Mouse (Mus musculus): ENCODE data around the gene Hnf1a. TPM values are rescaled to one million over a fixed set of nuclear protein-coding genes. Genes with fewer than 3 reads are reported as not detected.

The Hnf1a gene
- polyA plus RNA-seq, 1 experiment from 2014 or later = 0.06 TPM

DNA sequence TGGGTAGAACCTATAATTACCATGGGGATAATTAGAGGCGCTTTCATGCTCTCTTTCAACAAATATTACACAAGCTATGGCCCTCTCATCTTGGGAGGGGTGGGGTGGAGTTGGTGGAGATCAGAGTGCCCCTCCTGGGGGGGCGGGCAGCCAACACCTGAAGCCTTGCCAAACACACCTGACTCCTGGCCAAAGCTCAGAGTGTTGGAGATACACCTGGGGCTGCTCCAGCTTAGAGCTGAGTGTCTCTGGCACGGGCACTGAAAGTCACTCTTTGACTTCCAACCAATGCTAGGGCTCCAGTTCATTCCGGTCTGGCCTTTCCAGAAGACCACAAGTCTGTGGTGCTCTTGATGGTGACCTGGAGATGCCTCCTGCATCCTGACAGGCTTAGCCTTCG, 36.9 kb upstream of the Hnf1a start:
- H3K4me2 ChIP-seq = no peak overlapping the region
- no peak overlapping the region for H3K4me3 ChIP-seq
- H3K4me1 ChIP-seq = peaks cover 13% of the 10 kb centered on the region
- 84% methylated on average over 5 of the region's 5 CpGs for WGBS
- ATAC-seq = no peak
- H3K36me3 ChIP-seq (ENCODE audit: poor library complexity, severe bottlenecking) = no peaks in the 10 kb centered on the region
- no peak overlapping the region for H3K27ac ChIP-seq
- no peaks in the 10 kb centered on the region for H3K9me3 ChIP-seq (replicated peaks)
- no peak overlapping the region for H3K9ac ChIP-seq
- H3K27me3 ChIP-seq = no peaks in the 10 kb centered on the region

DNA sequence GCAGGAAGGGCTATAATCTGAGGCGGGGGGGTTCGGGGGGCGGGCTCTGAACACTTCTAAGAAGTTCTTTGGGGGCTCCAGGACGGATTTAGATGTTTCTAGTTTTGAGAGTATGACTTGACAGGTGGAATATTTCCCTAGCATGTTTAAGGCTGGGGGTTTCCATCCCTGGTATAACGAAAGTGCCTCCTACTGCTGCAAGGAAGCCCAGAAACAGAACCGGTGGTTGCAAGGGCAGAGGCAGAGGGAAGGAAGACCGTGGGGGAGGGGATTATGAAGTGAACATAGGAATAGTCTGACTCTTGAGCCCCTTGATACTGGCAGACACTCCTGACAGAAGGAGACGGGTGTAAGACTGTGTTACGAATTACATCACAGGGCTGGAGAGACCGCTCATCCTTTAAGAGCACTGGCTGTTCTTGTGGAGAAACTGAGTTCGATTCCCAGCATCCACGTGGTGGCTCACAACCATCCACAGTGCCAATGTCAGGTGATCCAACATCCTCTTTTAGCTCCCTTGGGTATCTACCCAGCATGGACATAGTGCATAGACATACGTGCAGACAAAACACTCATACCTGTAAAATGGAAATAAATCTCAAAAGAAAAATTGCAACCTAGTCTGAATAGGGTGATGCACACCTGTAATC, 32.5 kb upstream of the Hnf1a start:
- no peaks in the 10 kb centered on the region for H3K27me3 ChIP-seq
- H3K9ac ChIP-seq = no peak overlapping the region
- H3K4me2 ChIP-seq = no peak overlapping the region
- H3K27ac ChIP-seq = no peak overlapping the region
- ATAC-seq = no peak
- H3K36me3 ChIP-seq (ENCODE audit: poor library complexity, severe bottlenecking) = no peaks in the 10 kb centered on the region
- no peaks in the 10 kb centered on the region for H3K4me1 ChIP-seq
- H3K9me3 ChIP-seq (replicated peaks) = no peaks in the 10 kb centered on the region
- H3K4me3 ChIP-seq = no peak overlapping the region
- WGBS = 78% methylated on average over 13 of the region's 13 CpGs

DNA sequence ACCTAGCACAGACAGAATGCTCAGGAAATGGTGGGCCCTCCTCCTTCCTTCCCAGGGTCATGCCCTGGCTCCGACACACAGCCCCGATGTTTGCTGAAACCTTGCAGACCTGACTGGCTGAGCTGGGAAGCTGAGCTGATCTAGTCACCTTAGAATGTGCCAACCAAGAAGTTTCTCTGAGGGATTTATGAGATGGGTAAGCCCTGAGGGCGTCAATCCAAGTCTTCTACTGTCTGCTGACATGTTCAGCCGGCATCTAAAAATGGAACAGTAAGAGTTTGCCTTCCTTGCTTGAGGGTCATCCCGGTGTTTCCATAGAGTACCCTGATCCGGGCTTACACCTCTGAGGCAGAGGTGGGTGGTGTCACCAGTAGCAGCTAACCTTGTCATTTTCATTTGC, 31.9 kb upstream of the Hnf1a start:
- WGBS = 85% methylated on average over 6 of the region's 6 CpGs
- no peak overlapping the region for H3K9ac ChIP-seq

DNA sequence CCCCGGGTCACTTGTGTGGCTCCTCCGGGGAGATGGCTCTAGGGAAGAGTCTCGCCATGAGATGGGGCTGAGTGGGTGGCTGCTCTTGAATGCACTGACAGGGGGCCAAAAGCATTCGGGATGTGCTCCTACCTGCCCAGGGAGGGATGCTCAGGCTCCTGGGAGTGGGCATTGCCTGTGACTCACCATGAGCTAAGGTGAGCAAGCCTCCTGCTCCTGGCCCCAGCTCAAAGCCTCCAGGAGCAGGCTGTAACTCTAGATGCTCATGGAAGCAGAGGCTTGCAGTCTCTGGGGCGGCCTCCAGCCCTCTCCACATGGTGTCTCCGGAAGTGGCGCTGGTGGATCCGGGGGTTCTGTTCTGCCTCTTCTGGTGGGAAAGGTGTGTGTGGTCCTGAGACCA, 30.6 kb upstream of the Hnf1a start:
- Histone ChIP-seq H3K9me3 (replicated peaks) (no peaks in the 10 kb centered on the region), H3K4me2 (no peak overlapping the region), H3K9ac (no peak overlapping the region), H3K4me1 (no peaks in the 10 kb centered on the region), H3K27me3 (no peaks in the 10 kb centered on the region), H3K36me3 (ENCODE audit: poor library complexity, severe bottlenecking) (no peaks in the 10 kb centered on the region), H3K27ac (no peak overlapping the region), H3K4me3 (no peak overlapping the region)
- 79% methylated on average over 8 of the region's 8 CpGs for WGBS
- ATAC-seq = no peak

More for the DNA sequence above, 31.9 kb upstream of the Hnf1a start:
- Histone ChIP-seq H3K27me3 (no peaks in the 10 kb centered on the region), H3K27ac (no peak overlapping the region), H3K4me1 (no peaks in the 10 kb centered on the region), H3K9me3 (replicated peaks) (no peaks in the 10 kb centered on the region), H3K36me3 (ENCODE audit: poor library complexity, severe bottlenecking) (no peaks in the 10 kb centered on the region), H3K4me2 (no peak overlapping the region), H3K4me3 (no peak overlapping the region)
- ATAC-seq = no peak

DNA sequence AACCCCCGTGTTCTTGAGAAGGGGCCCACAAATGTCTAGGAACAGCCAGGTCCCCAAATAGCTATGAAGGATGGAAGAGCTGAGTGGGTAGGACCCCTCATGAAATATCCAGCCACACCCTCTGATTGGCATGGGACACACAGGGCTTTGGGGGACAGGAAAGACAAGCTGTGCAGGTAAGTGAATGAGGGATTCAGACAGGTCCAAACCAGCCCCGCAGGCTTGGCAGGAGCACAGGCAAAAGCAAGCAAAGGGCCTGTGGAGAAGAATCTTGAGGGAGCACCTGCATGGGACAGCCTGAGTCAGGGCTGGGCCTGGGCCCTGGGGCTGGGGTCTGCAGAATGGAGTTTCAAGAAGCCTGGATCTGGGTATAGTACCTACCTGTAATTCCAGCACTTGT, 29.6 kb upstream of the Hnf1a start:
- Histone ChIP-seq H3K4me1 (no peaks in the 10 kb centered on the region), H3K27me3 (no peaks in the 10 kb centered on the region), H3K27ac (no peak overlapping the region), H3K36me3 (ENCODE audit: poor library complexity, severe bottlenecking) (no peaks in the 10 kb centered on the region), H3K9ac (no peak overlapping the region), H3K9me3 (replicated peaks) (no peaks in the 10 kb centered on the region), H3K4me2 (no peak overlapping the region), H3K4me3 (no peak overlapping the region)
- 84% methylated on average over 2 of the region's 2 CpGs for WGBS
- ATAC-seq = no peak

DNA sequence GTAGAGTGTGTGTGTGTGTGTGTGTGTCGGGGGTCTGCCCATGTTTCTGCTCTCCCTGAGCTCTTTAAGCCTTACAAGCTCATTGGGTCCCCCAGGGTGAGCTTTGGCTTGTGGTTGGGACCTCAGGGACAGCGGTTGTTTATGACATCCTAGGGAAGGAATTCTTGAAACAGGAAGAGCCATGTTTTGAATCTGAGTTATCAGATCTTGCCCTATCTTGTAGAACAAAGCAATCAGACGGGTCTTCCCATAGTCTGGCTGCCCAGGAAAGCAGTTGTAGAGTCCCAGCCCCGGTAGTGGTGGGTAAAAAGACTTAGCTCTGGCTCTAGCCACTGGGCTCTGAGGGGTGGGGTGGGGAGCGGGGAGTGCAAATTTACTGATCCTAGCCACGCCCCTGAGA, 26.4 kb upstream of the Hnf1a start:
- Histone ChIP-seq H3K9ac (no peak overlapping the region), H3K9me3 (replicated peaks) (no peaks in the 10 kb centered on the region), H3K4me3 (no peak overlapping the region), H3K27me3 (no peaks in the 10 kb centered on the region), H3K4me1 (no peaks in the 10 kb centered on the region), H3K36me3 (ENCODE audit: poor library complexity, severe bottlenecking) (no peaks in the 10 kb centered on the region), H3K4me2 (no peak overlapping the region), H3K27ac (no peak overlapping the region)
- WGBS = 71% methylated on average over 6 of the region's 6 CpGs
- no peak for ATAC-seq

DNA sequence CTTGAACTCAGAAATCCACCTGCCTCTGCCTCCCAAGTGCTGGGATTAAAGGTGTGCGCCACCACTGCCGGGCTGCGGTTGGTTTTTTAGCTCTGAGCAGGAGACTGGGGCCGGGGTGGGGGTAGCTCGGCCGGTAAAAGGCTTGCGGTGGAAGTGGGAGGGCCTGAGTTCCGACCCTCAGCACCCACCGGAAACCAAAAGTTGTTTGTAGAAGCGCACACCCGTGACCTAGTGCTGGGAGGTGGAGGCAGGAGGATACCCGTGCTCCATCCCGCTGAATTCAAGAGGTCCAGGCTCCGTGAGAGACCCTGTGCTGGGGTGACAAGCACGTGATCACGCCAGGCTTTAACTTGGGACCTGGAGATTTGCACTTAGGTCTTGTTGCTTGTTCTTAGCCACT, 25.6 kb upstream of the Hnf1a start:
- H3K36me3 ChIP-seq (ENCODE audit: poor library complexity, severe bottlenecking) = no peaks in the 10 kb centered on the region
- ATAC-seq = no peak
- no peak overlapping the region for H3K27ac ChIP-seq
- no peak overlapping the region for H3K4me2 ChIP-seq
- no peak overlapping the region for H3K4me3 ChIP-seq
- H3K4me1 ChIP-seq = no peaks in the 10 kb centered on the region
- WGBS = 85% methylated on average over 16 of the region's 16 CpGs
- H3K27me3 ChIP-seq = no peaks in the 10 kb centered on the region
- no peak overlapping the region for H3K9ac ChIP-seq
- H3K9me3 ChIP-seq (replicated peaks) = no peaks in the 10 kb centered on the region

DNA sequence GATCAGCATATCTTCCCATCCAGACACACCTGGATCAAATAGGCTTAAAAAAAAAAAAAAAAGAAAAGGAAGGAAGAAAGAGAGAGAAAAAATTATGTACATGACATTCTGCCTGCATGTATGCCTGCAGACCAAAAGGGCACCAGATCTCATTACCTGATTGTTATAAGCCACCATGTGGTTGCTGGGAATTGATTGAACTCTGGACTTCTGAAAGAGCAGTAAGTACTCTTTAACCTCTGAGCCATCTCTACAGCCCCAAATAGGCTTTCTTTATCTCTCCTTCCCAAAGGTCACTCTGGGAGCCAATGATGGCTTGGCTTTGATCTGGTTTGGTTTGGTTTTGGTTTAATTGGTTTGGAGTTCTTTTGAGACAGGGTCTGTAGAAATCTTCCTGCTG, 14.2 kb upstream of the Hnf1a start:
- no peak for ATAC-seq
- Histone ChIP-seq H3K27me3 (no peaks in the 10 kb centered on the region; the same call in 1 of the 2 replicates), H3K4me3 (no peak overlapping the region), H3K36me3 (ENCODE audit: poor library complexity, severe bottlenecking) (no peaks in the 10 kb centered on the region), H3K4me2 (no peak overlapping the region), H3K9me3 (replicated peaks) (no peaks in the 10 kb centered on the region), H3K9ac (no peak overlapping the region), H3K27ac (no peak overlapping the region), H3K4me1 (peaks cover 2% of the 10 kb centered on the region)

DNA sequence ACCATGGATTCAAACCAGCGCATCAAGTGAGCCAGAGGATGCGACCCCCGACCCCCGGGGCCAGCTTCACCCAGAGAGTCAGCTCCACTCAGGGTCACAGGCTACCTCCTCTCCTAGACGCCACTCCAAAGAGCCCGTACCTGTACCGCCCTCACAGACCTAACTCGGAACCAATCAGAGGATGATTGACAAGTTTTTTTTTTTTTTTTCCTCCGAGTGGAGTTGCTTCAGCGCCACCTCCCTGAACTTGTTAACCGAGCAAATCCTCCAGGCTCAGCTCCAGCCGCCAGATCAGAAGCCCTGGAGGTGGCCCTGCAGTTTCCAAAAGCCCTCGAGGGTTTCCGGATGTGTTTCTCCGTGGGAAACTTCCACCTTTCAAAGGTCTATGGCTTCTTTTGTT, 11.1 kb upstream of the Hnf1a start:
- WGBS = 56% methylated on average over 15 of the region's 15 CpGs
- H3K9ac ChIP-seq = no peak overlapping the region
- no peaks in the 10 kb centered on the region for H3K36me3 ChIP-seq (ENCODE audit: poor library complexity, severe bottlenecking)
- H3K4me1 ChIP-seq = peaks cover 15% of the 10 kb centered on the region
- no peak for ATAC-seq
- H3K27me3 ChIP-seq = no peaks in the 10 kb centered on the region; the same call in 1 of the 2 replicates
- H3K4me3 ChIP-seq = no peak overlapping the region
- no peak overlapping the region for H3K4me2 ChIP-seq
- no peak overlapping the region for H3K27ac ChIP-seq
- no peaks in the 10 kb centered on the region for H3K9me3 ChIP-seq (replicated peaks)

DNA sequence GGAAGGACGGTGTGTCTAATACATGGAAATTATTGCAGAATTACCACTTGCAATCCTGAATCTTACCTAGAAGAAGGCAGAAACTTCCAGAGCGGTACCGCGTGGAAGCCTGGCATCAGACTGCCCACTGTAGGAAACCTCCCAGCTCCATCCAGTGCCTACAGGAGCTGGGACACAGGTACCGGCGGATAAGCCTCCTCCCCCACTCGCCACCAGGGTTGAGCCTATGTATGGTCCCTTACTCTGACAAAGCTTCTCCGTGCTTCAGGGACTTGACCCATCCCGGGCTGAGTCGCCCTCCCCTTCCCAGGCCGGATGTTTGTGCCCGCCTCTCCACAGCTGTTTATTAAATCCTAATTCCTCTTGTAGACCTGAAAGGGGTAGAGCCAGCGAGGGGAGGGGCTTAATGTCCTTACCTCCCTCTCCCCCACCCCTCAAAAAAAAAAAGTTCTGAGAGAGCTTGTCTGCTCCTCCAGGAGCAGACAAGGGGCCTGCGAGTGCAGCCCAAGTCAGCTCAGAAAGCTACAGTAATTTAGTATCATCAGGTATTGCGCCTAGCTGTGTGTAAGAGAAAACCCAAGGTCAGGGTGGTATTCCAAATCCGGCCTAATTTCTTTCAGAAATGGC, 9.3 kb upstream of the Hnf1a start:
- WGBS = 21% methylated on average over 16 of the region's 16 CpGs
- peaks cover 15% of the 10 kb centered on the region for H3K4me1 ChIP-seq
- H3K27me3 ChIP-seq = no peaks in the 10 kb centered on the region; the same call in 1 of the 2 replicates
- ATAC-seq = no peak
- no peaks in the 10 kb centered on the region for H3K9me3 ChIP-seq (replicated peaks)
- H3K4me3 ChIP-seq = peak overlapping the region; percentile 40
- no peaks in the 10 kb centered on the region for H3K36me3 ChIP-seq (ENCODE audit: poor library complexity, severe bottlenecking)
- peak overlapping the region; percentile 78 for H3K4me2 ChIP-seq
- H3K9ac ChIP-seq = peak overlapping the region; percentile 34; the same call in 1 of the 2 replicates
- no peak overlapping the region for H3K27ac ChIP-seq

DNA sequence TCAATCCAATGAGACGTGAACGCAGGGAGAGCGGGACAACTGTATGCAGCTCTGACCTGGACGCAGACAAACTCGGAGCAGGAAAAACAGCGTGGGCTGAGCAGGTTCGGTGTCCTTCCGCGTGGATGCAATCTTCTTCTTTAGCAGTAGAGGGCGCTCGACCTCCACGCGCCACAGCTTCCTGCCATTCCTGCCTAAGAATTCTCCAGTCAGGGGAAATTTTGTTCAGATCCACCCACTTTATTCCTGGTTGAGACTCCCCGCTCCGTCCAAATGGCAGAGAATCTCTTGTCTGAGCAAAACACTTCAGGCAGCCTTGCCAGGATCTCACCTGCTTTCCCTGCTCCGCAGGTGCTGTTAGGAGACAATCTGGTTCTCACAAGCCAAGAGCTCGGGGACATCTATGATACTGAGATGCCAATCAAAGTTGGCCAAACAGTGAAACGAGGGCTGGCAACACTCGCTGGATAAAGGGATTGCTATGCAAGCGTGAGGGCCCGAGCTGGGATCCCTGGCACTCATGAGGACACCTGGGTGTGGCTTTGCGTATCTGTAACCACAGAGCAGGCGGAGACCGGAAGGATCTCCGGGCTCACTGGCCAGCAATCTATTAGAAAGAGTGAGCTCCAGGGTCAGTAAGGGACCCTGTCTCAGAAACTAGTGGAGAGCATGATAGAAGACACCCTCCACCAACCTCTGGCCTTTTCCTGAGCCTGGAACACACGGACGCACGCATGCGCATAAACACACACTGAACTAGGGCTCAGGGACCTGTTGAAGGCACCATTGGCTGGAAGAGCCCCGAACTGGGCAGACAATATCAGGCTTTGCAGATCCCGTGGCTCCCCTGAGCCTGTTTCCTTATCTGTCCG, 8.6 kb upstream of the Hnf1a start:
- ATAC-seq = peak; percentile 51
- Histone ChIP-seq H3K4me3 (peak overlapping the region; percentile 40), H3K36me3 (ENCODE audit: poor library complexity, severe bottlenecking) (no peaks in the 10 kb centered on the region), H3K27me3 (no peaks in the 10 kb centered on the region; the same call in 1 of the 2 replicates), H3K4me1 (peaks cover 15% of the 10 kb centered on the region), H3K9ac (peak overlapping the region; percentile 50), H3K9me3 (replicated peaks) (no peaks in the 10 kb centered on the region), H3K27ac (no peak overlapping the region), H3K4me2 (peak overlapping the region; percentile 78)
- WGBS = 5% methylated on average over 32 of the region's 32 CpGs

DNA sequence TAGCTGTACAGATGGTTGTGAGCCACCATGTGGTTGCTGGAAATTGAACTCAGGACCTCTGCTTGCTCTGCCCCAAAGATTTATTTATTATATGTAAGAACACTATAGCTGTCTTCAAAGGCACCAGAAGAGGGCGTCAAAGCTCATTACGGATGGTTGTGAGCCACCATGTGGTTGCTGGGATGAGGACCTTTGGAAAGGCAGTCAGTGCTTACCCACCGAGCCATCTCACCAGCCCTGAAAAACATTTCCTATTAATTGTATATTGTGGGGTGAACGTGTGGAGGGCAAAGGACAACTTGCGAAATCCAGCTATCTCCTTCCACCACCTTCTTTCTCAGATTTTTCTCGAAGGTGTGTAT, 8.0 kb upstream of the Hnf1a start:
- Histone ChIP-seq H3K27ac (no peak overlapping the region), H3K27me3 (no peaks in the 10 kb centered on the region; the same call in 1 of the 2 replicates), H3K4me2 (peak overlapping the region; percentile 78), H3K9me3 (replicated peaks) (no peaks in the 10 kb centered on the region), H3K4me1 (peaks cover 15% of the 10 kb centered on the region), H3K9ac (no peak overlapping the region), H3K4me3 (peak overlapping the region; percentile 40), H3K36me3 (ENCODE audit: poor library complexity, severe bottlenecking) (no peaks in the 10 kb centered on the region)
- WGBS = 2% methylated on average over 6 of the region's 6 CpGs
- ATAC-seq = no peak
